Mouse (Mus musculus) yolk sac, embryonic 10.5 days (tissue): ENCODE data around the gene Scrt2.
A peak's percentile ranks its signal among the peaks of the same experiment; 100 is the strongest.

Source experiments
- DNase-seq: peaks from one replicate; pipeline ENCODE4 v3.0.0-alpha.2; 2017; ENCODE audit warnings: low spot score

The Scrt2 gene

DNA sequence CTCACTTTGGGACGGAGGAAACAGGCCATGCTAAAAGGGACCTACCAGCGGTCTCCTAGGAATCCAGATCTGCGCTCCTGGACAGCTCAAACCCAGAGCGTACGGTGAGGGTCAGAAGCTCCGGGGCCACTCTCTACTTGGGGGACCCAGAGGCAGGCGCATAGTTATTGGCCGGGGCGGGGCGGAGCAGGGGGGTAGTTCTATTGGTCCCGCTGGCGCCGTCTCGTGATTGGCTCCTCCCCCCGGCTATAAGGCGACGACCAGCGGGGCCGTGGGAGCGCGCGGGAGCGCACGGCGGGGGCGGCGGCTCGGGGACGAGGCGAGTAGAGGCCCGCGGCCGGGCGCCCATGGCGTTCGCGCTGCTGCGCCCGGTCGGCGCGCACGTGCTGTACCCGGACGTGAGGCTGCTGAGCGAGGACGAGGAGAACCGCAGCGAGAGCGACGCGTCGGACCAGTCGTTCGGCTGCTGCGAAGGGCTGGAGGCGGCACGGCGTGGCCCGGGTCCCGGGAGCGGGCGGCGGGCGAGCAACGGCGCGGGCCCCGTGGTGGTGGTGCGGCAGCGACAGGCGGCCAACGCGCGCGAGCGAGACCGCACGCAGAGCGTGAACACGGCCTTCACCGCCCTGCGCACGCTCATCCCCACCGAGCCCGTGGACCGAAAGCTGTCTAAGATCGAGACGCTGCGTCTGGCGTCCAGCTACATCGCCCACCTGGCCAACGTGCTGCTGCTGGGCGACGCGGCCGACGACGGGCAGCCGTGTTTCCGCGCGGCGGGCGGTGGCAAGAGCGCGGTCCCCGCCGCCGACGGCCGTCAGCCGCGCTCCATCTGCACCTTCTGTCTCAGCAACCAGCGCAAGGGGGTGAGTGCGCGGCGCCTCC lies 62.2 kb downstream of the Scrt2 start, which contains the start of gene Tcf15:
Gene Tcf15, plus strand, starts transcription at position 283 of the 879 bp plus-strand sequence.
- peak; percentile 66 for DNase-seq

DNA sequence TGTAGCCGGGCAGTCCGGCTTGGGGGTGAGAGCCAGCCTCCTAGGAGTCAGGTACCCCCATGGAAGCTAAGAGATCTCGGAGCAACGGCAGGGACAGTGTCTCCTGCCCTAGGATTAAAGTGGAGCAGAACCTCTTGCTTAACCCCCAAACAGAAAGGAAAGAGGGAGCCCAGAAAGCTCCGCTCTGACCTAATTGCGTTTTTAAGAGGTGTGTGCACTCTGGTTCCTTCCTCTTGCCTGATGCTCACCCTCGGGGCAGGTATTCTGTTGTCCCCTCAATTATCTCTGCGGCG lies 62.8 kb downstream of the Scrt2 start:
- DNase-seq: no peak

- DNase-seq: no peak
Observed at GRCm38 (mm10) chr2:152144501-152144900, 63.2 kb downstream of the Scrt2 start.
